Mouse (Mus musculus): Measurements from ENCODE around the gene Cnot1. TPM values are rescaled to one million over a fixed set of nuclear protein-coding genes. Genes with fewer than 3 reads are reported as not detected.
"Not testable (repeated sequence)": the region's sequence is repeated elsewhere in the genome, so short reads cannot be mapped to it uniquely, and the experiment has no call there.

Gene Cnot1
- total and polyA plus RNA-seq, 3 experiments = 52.4 to 193 (median 113) TPM

GRCm38 (mm10) chr8:95817597-95817996 lies 10.3 kb upstream of the Cnot1 start:
- no peak for DNase-seq

DNA sequence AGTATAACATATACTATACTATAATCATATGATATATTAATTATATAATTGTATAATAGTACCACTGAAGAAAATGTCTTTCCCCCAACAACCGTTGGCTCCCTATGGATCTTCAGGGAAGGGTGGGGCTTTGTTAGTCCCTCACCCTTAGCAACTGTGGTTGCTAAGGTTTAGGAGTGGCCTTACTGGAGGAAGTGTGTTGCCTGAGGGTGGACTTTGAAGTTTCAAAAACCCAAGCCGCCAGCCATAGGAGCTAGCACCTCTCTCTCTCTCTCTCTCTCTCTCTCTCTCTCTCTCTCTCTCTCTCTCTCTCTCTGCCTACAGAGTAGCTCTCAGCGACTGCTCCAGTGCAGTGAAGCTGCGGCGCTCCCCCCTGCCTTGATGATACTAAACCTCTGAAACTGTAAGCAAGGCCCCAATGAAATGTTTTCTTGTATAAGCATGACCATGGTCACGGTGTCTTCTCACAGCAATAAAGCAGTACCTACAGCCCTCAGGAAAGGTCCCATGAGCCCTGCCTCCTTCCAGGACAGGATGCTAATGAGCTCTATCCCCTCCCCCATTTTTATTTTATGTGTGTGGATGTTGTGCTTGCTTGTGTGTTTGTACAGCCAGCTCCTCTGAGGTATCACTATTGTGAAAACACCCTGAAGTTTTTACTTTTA lies 8.9 kb upstream of the Cnot1 start:
- DNase-seq = no peak

DNA sequence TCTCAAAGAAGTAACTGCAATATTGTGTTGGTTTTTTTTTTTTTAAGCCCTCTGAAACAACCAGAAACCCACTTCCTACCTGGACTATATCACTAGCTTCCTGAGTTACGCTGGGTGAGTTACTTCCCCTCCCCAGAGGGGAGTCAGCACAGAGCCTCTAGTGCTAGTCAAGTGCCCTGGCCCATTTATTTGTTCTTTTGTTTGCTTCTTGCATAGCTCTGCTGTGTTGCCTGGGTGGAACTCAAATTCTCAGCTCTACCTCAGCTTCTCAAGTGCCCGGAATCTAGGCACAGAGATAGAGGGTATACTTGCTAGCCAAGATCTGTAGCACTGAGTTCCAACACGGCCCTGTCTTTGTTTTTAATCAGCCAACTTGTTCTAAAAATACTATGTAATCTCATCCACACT lies 2.9 kb upstream of the Cnot1 start:
- DNase-seq = no peak

DNA sequence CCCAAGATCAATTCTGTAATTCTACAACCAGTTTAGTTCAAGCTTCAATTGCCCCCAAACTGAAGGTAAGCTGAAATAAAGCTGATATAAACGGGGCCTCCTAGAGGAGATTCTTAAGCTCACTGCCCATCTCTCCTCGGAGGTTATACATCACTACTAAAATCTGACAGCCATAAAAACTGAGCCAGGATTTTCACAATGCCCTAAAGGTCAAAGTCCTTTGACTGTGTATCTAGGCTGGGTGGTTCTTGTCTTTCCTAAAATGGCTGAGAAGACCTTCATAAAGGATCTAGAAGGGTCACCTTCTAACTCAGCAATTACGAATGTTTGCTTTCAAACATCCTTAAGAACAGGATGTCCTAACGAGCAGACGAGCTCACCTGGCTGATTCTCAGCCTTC lies 1.9 kb upstream of the Cnot1 start:
- no peak for DNase-seq

DNA sequence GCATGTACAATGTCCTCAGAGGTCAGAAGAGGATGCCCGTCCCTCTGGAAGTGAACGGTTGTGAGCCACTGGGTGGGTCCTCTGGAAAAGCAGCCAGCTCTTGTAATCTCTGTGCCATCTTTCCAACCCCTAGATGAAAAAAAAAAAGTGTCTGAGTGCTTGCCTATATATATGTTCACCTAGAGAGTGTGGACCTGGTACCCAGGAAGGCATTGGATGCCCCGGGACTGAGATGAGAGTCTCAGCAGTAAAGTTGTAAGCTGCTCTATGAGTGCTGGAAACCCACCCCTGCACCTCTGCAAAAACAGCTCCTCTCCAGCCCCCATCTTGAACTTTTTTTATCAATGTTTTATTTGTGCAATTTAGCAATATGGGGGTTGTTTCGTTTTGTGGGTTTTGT lies 1.4 kb upstream of the Cnot1 start:
- no peak for DNase-seq

DNA sequence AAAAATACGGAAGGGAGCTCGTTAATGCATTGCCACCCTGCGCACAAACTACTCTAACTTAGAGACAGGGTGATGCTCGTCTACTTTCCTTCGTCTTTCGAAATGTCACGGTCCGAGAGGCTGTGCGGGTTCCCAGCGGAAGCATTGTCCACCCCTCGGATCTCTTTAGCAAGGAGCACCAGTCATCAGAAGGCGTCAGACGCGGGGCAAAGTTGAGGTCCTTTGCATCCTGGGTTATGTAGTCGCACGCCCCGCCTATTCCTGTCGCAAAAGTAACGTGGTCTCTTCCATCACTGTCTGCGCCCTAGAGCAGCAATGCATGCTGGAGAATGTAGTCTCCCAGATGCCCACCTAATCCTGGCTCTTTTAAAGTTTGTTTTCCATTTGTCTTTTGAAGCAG lies 597 bp upstream of the Cnot1 start:
- DNase-seq = peak; percentile 93

DNA sequence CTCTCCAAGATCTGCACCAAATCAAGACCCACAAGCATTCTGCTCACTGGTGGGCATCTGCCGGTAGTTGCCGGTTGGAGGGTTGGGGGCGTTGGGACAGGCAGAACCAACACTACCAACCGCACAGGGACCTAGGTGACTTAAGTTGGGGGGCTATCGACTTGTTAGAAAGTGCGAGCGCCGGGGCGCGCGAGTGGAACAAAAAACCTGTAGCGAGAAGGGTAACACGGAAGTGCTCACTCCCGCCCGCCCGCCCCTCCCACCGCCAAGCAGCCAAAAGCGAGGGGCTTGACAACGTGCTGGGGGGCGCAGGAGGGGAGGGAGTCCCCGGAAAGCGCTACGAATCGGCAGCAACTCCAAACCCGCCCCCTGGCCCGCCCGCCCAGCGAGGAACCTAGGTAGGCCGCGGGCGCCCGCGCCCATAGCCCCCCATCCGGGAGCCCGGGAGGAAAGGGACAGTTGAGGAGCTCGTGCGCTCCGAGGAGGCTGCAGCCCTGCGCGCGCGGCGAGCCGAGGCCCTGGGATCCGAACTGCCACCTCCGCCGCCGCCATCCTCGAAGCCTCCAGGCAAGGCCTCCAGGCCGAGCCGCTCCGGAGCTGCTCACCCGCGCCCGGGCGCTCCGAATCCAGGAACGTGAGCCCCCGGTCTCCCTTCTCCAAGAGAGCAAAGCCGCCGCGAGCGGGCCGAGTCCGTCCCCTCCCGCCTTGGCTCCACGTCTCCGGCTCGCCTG lies 638 bp downstream of the Cnot1 start:
- DNase-seq = no peak

DNA sequence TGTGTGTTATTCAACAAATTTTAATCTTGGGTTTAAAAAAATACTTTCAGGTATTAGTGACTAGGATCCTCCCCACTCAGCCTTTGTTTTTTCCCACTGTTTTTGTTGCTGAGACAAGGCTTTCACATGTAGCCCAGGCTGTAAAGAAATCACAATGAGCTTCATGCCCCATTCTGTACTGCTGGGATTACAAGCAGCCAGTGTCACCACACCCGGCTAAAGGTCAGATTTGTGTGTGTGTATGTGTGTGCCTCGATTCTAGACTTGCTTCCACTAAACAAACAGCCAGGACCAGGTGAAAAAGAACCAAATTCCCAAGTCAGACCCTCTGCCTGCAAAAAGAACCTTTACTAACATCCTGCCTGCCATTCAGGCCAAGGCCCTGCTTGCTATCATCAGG lies 1.8 kb downstream of the Cnot1 start:
- no peak for DNase-seq

GRCm38 (mm10) chr8:95802231-95802630 lies 5.0 kb downstream of the Cnot1 start:
- no peak for DNase-seq

GRCm38 (mm10) chr8:95801476-95802064 lies 5.7 kb downstream of the Cnot1 start:
- no peak for DNase-seq

GRCm38 (mm10) chr8:95800353-95800752 lies 6.9 kb downstream of the Cnot1 start:
- no peak for DNase-seq

DNA sequence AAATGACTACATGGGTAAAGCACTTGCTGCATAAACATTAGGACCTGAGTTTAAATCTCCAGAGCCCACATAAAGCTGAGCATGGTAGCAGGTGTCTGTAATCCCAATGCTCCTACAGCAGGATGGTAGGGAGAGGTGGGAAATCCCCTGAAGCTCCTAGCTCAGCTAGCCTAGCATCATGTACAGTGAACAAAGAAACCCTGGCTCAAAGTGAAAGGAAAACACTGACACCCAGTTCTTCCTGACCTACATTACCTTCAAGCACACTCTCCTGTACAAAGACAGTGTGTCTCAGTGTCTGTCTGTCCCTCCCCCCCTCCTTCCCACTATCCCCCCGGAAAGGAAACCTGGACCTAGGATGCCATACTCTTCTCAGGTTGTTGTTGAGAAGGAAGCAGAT lies 7.4 kb downstream of the Cnot1 start:
- DNase-seq = no peak

GRCm38 (mm10) chr8:95799117-95799516 lies 8.1 kb downstream of the Cnot1 start:
- DNase-seq = no peak

DNA sequence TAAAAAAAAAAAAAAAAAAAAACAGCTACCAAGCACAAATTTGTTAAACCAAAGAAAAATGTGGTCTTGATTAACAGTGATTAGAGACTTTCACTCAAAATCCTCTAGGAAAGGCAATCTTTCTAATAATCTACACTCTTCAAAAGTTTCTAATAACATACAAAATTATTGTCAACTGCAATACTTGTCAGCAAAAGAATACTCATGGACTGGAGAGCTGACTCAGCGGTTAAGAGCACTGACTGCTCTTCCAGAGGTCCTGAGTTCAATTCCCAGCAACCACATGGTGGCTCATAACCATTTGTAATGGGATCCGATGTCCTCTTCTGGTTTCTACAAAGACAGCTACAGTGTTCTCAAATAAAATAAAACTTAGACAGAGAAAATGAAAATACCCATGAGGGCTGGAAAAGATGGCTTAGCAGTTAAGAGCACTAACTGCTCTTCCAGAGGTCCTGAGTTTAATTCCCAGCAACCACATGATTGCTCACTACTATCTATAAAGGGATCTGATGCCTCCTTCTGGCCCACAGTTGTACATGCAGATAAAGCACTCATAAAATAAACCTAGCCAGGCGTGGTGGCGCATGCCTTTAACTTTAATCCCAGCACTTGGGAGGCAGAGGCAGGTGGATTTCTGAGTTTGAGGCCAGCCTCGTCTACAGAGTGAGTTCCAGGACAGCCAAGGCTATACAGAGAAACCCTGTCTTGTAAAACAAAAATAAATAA lies 11.8 kb downstream of the Cnot1 start:
- DNase-seq = not testable (repeated sequence)

- DNase-seq = peak; percentile 48
Measured at GRCm38 (mm10) chr8:95785591-95785990, 21.7 kb downstream of the Cnot1 start.

- DNase-seq = no peak
Measured at GRCm38 (mm10) chr8:95782628-95783027, 24.6 kb downstream of the Cnot1 start.

DNA sequence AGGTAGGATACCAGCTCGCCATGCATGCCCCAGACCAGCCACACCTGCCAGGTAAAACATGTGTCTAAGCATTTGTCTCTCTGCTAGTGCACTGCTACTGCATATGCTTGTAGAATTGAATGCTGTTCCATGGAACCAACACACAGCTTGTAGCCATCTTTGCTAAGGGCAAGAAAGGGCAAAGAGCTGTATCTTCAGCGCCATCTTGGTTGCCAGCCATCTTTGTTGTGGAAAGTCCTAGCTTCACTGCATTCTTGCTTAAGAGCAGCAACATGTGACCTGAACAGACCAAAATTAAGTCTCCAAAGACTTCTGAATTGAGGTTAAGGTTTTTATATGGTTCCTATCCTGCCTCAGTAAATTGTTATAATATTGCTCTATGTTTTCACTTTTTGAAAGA lies 25.5 kb downstream of the Cnot1 start:
- no peak for DNase-seq

GRCm38 (mm10) chr8:95781085-95781484 lies 26.2 kb downstream of the Cnot1 start:
- no peak for DNase-seq

- DNase-seq = no peak
Measured at GRCm38 (mm10) chr8:95764133-95764532, 43.1 kb downstream of the Cnot1 start.

GRCm38 (mm10) chr8:95760323-95760722 lies 46.9 kb downstream of the Cnot1 start:
- DNase-seq = peak; percentile 57

GRCm38 (mm10) chr8:95751924-95752323 lies 55.3 kb downstream of the Cnot1 start:
- DNase-seq = no peak

GRCm38 (mm10) chr8:95748028-95748427 lies 59.2 kb downstream of the Cnot1 start:
- DNase-seq = no peak

DNA sequence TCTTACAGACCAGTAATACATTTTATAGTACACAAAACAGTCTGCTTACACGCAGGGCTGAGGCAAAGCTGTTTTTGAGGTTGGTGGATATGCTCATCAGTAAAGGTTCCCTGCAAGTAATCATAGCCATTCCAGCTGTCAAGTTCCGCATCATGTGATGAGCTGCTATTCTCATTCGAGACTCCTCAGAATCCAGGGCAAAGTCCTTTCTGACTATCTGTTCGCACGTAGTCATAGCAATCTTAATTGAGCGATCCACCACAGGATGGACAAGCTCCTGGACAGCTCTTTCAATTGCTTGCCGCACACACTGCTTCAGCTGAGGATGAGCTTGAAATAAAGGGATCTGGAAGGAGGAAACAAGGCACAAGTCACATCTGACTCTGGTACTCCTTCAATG lies 65.5 kb downstream of the Cnot1 start:
- DNase-seq = no peak
